Mouse (Mus musculus) left cerebral cortex, postnatal 36 days (tissue): ENCODE data around the gene Trim21. TPM values are rescaled to one million over a fixed set of nuclear protein-coding genes. Genes with fewer than 3 reads are reported as not detected.

ENCODE experiments used
- DNase-seq, 2 experiments: peaks; one replicate each; pipeline ENCODE4 v3.0.0; 2021 to 2022; ENCODE audit warnings: low spot score in 2 of 2, mixed read lengths in 1 of 2
- intact Hi-C: fragments of 180-260 bp; cut with DNase I; formaldehyde crosslinking; loops from one replicate; pipeline ENCODE4 v1.15.1; 2025
- total RNA-seq, 2 experiments: library from RNA; stranded (reverse); gene quantifications; 2 replicates each; pipeline ENCODE4 v1.2.3; 2021

The Trim21 gene
- total RNA-seq = 1 to 10 TPM; 2.0 to 4.3 TPM

- intact Hi-C loops = no loop called here
- DNase-seq = peak; percentile 18 to 46
Observed at GRCm38 (mm10) chr7:102564999-102565997, at the start of gene Trim21. Trim21 (minus strand) TSS chr7:102565486.

GRCm38 (mm10) chr7:102597378-102598031 is 32.2 kb upstream of the Trim21 start, which contains the start of gene Olfr552:
Olfr552 (plus strand) TSS chr7:102597770.
- DNase-seq = no peak
- intact Hi-C loops = no loop called here

GRCm38 (mm10) chr7:102591786-102592185 is 26.5 kb upstream of the Trim21 start, which contains the start of gene Olfr551:
Olfr551 (minus strand) TSS chr7:102591886.
- no peak for DNase-seq
- intact Hi-C loops = no loop called here

GRCm38 (mm10) chr7:102575998-102576397 is 10.7 kb upstream of the Trim21 start:
- no peak for DNase-seq
- intact Hi-C loops = no loop called here

- DNase-seq = no peak
- intact Hi-C loops = no loop called here
Observed at GRCm38 (mm10) chr7:102573174-102573830, 8.0 kb upstream of the Trim21 start.

GRCm38 (mm10) chr7:102571142-102571541 is 5.9 kb upstream of the Trim21 start, which contains the start of gene Olfr550:
Olfr550 (plus strand) TSS chr7:102571442.
- intact Hi-C loops = no loop called here
- DNase-seq = peak in 1 of 2 experiments; percentile 5

- DNase-seq = no peak
- intact Hi-C loops = no loop called here
Observed at GRCm38 (mm10) chr7:102566219-102566618, 933 bp upstream of the Trim21 start.

- intact Hi-C loops = no loop called here
- no peak for DNase-seq
Observed at GRCm38 (mm10) chr7:102553279-102553678, 12.0 kb downstream of the Trim21 start.

GRCm38 (mm10) chr7:102549570-102549969 is 15.7 kb downstream of the Trim21 start, which contains the start of gene Olfr549:
Olfr549 (plus strand) TSS chr7:102549870.
- intact Hi-C loops = no loop called here
- DNase-seq = no peak

- intact Hi-C loops = no loop called here
- DNase-seq = no peak
Observed at GRCm38 (mm10) chr7:102541251-102541650, 24.0 kb downstream of the Trim21 start.

- intact Hi-C loops = no loop called here
- no peak for DNase-seq
Observed at GRCm38 (mm10) chr7:102540596-102540995, 24.7 kb downstream of the Trim21 start, which contains the start of gene Olfr548-ps1. Olfr548-ps1 (plus strand) TSS chr7:102540896.

- intact Hi-C loops = no loop called here
- DNase-seq = no peak
Observed at GRCm38 (mm10) chr7:102534449-102534848, 30.8 kb downstream of the Trim21 start, which contains the start of gene Olfr547. Olfr547 (plus strand) TSS chr7:102534749.

- intact Hi-C loops = no loop called here
- DNase-seq = no peak
Observed at GRCm38 (mm10) chr7:102529052-102529451, 36.2 kb downstream of the Trim21 start.

- intact Hi-C loops = loop anchor here (10.0 kb wide), 1 partner anchor 178 kb away; the partner anchor contains the start of gene Olfr557
- no peak for DNase-seq
Observed at GRCm38 (mm10) chr7:102517051-102517335, 48.3 kb downstream of the Trim21 start.

GRCm38 (mm10) chr7:102516261-102517050 is 48.8 kb downstream of the Trim21 start:
- DNase-seq = no peak
- intact Hi-C loops = loop anchor here (10.0 kb wide), 1 partner anchor 178 kb away; the partner anchor contains the start of gene Olfr557

GRCm38 (mm10) chr7:102514144-102514543 is 51.1 kb downstream of the Trim21 start:
- intact Hi-C loops = loop anchor here (5.0 to 10.0 kb wide), 2 partner anchors 181 to 1358 kb away; partner anchors contain the start of gene Olfr557
- DNase-seq = no peak

GRCm38 (mm10) chr7:102512814-102513435 is 52.4 kb downstream of the Trim21 start:
- intact Hi-C loops = loop anchor here (2.0 to 10.0 kb wide), 4 partner anchors 124 to 1359 kb away; partner anchors contain the start of gene Olfr557
- peak; percentile 82 to 84 for DNase-seq

- intact Hi-C loops = loop anchor here (2.0 to 10.0 kb wide), 4 partner anchors 125 to 1360 kb away; partner anchors contain the start of gene Olfr557
- no peak for DNase-seq
Observed at GRCm38 (mm10) chr7:102511927-102512326, 53.4 kb downstream of the Trim21 start.
